Mouse (Mus musculus): Measurements from ENCODE around the gene Atf4. TPM values are rescaled to one million over a fixed set of nuclear protein-coding genes. Genes with fewer than 3 reads are reported as not detected.

Atf4 gene
- polyA plus RNA-seq, 1 experiment from 2014 or later: 112 TPM

GRCm38 (mm10) chr15:80250586-80250985 lies 4.4 kb upstream of the Atf4 start:
- Histone ChIP-seq H3K27me3 (no peaks in the 10 kb centered on the region), H3K27ac (no peak overlapping the region), H3K4me2 (no peak overlapping the region), H3K9ac (replicated peaks) (no peak overlapping the region), H3K36me3 (peaks cover 57% of the 10 kb centered on the region), H3K4me3 (replicated peaks) (no peak overlapping the region), H3K4me1 (replicated peaks) (peaks cover 30% of the 10 kb centered on the region), H3K9me3 (no peaks in the 10 kb centered on the region)
- 84% methylated on average over 6 of the region's 6 CpGs for WGBS
- ATAC-seq (ENCODE audit: insufficient number of reproducible peaks, insufficient read depth, low FRiP score, low TSS enrichment, low read depth): no peak

DNA sequence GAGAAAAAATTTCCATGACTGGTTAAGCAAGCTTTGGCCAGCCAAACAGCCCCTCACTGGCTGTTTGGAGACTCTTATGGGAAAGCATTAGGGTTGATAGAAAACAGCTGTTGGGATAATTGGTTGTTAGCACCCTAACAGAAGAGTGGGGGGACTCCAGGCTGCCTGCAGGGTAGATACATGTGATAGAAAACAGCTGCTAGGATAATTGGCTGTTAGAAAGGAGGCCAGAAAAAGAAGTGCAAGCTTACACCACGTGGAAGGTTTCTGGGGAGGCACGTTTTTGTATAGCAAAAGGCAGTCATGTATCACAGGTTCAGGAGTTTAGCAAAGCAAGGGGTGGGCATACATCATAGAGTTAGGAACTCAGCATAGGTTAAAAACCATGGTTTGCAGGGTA lies 1.5 kb upstream of the Atf4 start:
- Histone ChIP-seq H3K4me1 (replicated peaks) (peaks cover 51% of the 10 kb centered on the region), H3K36me3 (peaks cover 54% of the 10 kb centered on the region), H3K9ac (replicated peaks) (peak overlapping the region; percentile 40), H3K4me2 (peak overlapping the region; percentile 83), H3K9me3 (no peaks in the 10 kb centered on the region), H3K4me3 (replicated peaks) (0 out of 2 replicates have a peak overlapping the region, but pooled peaks have one; percentile 100), H3K27ac (peak overlapping the region; percentile 93), H3K27me3 (no peaks in the 10 kb centered on the region)
- WGBS: 11% methylated on average over 2 of the region's 2 CpGs
- no peak for ATAC-seq (ENCODE audit: insufficient number of reproducible peaks, insufficient read depth, low FRiP score, low TSS enrichment, low read depth)

GRCm38 (mm10) chr15:80254207-80254606 lies 777 bp upstream of the Atf4 start:
- Histone ChIP-seq H3K9me3 (no peaks in the 10 kb centered on the region), H3K27me3 (no peaks in the 10 kb centered on the region), H3K36me3 (peaks cover 53% of the 10 kb centered on the region), H3K4me1 (replicated peaks) (peaks cover 54% of the 10 kb centered on the region), H3K4me2 (peak overlapping the region; percentile 83), H3K9ac (replicated peaks) (peak overlapping the region; percentile 63), H3K27ac (peak overlapping the region; percentile 93), H3K4me3 (replicated peaks) (peak overlapping the region; percentile 100)
- no peak for ATAC-seq (ENCODE audit: insufficient number of reproducible peaks, insufficient read depth, low FRiP score, low TSS enrichment, low read depth)
- 33% methylated on average over 6 of the region's 6 CpGs for WGBS

DNA sequence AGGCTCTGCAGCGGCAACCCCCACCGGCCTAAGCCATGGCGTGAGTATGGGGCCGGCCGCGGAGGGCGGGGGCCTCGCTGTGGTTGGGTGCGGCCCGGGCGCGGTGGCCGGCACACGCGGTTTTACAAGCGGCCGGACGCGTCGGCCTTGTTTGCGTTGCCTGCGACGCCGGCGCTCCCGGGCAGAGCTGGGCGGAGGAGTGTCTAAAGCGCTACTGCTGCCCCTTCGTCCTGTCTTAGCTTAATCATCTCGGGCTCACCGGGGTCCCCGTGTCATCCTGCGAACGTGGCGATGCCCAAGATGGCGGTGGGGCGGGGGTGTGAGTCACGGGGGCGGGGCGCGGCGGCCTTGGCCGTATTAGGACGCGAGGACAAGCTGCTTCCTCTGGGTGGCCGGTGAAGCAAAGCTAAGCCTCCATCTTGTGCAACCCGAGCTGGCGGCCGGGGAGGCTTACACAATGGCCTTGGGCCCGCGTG lies 700 bp downstream of the Atf4 start:
- Histone ChIP-seq H3K4me3 (replicated peaks) (peak overlapping the region; percentile 100), H3K4me1 (replicated peaks) (peaks cover 54% of the 10 kb centered on the region), H3K9ac (replicated peaks) (peak overlapping the region; percentile 100), H3K27me3 (no peaks in the 10 kb centered on the region), H3K4me2 (peak overlapping the region; percentile 83), H3K9me3 (no peaks in the 10 kb centered on the region), H3K27ac (peak overlapping the region; percentile 98), H3K36me3 (peaks cover 53% of the 10 kb centered on the region)
- under 1% methylated on average over 51 of the region's 51 CpGs for WGBS
- ATAC-seq (ENCODE audit: insufficient number of reproducible peaks, insufficient read depth, low FRiP score, low TSS enrichment, low read depth): peak; percentile 17

- H3K4me3 ChIP-seq (replicated peaks): peak overlapping the region; percentile 100
- peak overlapping the region; percentile 100 for H3K9ac ChIP-seq (replicated peaks)
- no peaks in the 10 kb centered on the region for H3K9me3 ChIP-seq
- H3K27ac ChIP-seq: peak overlapping the region; percentile 98
- peaks cover 54% of the 10 kb centered on the region for H3K4me1 ChIP-seq (replicated peaks)
- peak overlapping the region; percentile 83 for H3K4me2 ChIP-seq
- no peak for ATAC-seq (ENCODE audit: insufficient number of reproducible peaks, insufficient read depth, low FRiP score, low TSS enrichment, low read depth)
- WGBS: 9% methylated on average over 16 of the region's 16 CpGs
- peaks cover 53% of the 10 kb centered on the region for H3K36me3 ChIP-seq
- no peaks in the 10 kb centered on the region for H3K27me3 ChIP-seq
These were observed 1.3 kb downstream of the Atf4 start for GRCm38 (mm10) chr15:80256242-80256641.

DNA sequence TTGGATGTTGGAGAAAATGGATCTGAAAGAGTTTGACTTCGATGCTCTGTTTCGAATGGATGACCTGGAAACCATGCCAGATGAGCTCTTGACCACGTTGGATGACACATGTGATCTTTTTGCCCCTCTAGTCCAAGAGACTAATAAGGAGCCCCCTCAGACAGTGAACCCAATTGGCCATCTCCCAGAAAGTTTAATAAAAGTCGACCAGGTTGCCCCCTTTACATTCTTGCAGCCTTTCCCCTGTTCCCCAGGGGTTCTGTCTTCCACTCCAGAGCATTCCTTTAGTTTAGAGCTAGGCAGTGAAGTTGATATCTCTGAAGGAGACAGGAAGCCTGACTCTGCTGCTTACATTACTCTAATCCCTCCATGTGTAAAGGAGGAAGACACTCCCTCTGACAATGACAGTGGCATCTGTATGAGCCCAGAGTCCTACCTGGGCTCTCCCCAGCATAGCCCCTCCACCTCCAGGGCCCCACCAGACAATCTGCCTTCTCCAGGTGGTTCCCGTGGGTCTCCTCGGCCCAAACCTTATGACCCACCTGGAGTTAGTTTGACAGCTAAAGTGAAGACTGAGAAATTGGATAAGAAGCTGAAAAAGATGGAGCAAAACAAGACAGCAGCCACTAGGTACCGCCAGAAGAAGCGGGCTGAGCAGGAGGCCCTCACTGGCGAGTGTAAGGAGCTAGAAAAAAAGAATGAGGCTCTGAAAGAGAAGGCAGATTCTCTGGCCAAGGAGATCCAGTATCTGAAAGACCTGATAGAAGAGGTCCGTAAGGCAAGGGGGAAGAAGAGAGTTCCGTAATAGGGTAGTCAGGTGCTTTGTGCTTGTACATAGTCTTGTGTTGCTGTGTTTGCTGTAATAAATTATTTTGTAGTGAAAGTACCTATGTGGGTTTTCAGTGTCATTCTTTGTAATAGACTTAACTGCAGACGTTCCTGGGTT lies 1.9 kb downstream of the Atf4 start:
- Histone ChIP-seq H3K27ac (peak overlapping the region; percentile 98), H3K4me2 (peak overlapping the region; percentile 83), H3K4me3 (replicated peaks) (peak overlapping the region; percentile 100), H3K36me3 (peaks cover 51% of the 10 kb centered on the region), H3K4me1 (replicated peaks) (peaks cover 51% of the 10 kb centered on the region), H3K9ac (replicated peaks) (peak overlapping the region; percentile 100), H3K27me3 (no peaks in the 10 kb centered on the region), H3K9me3 (no peaks in the 10 kb centered on the region)
- 72% methylated on average over 12 of the region's 12 CpGs for WGBS
- ATAC-seq (ENCODE audit: insufficient number of reproducible peaks, insufficient read depth, low FRiP score, low TSS enrichment, low read depth): no peak

DNA sequence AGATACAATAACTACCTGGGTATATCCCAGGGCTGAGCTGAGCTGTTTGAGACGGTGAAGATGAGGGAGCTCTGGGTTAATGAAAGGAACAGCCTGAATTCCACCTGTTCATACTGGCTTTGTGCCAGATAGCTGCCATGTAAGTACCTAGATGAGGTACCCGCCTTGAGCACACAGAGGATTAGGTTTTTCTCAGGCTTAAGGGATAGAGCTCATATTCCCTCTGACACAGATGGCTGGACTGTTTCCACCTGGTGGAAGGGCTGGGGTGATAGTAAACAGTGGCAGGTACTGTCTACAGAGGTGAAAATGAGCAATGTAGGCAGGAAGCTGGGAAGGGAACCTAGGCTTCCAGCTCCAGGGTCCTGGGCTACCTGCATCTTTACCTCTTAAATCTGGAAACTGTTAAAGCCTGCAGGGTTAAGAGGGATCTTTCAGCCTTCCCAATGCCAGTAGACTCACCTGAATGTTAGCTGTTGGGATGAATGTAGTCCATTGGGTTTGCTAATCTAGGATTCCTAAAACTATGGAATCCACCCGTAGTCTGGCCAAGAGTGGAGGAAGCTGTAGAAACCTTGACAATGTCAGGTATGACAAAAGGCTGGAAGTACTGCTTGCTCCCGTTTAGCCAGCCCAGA lies 2.7 kb downstream of the Atf4 start:
- peak overlapping the region; percentile 100; the same call in 1 of the 2 replicates for H3K4me3 ChIP-seq (replicated peaks)
- no peaks in the 10 kb centered on the region for H3K9me3 ChIP-seq
- H3K27ac ChIP-seq: peak overlapping the region; percentile 75
- H3K27me3 ChIP-seq: no peaks in the 10 kb centered on the region
- peaks cover 43% of the 10 kb centered on the region for H3K4me1 ChIP-seq (replicated peaks)
- no peak for ATAC-seq (ENCODE audit: insufficient number of reproducible peaks, insufficient read depth, low FRiP score, low TSS enrichment, low read depth)
- no peak overlapping the region for H3K9ac ChIP-seq (replicated peaks)
- peak overlapping the region; percentile 83 for H3K4me2 ChIP-seq
- 29% methylated on average over 4 of the region's 4 CpGs for WGBS
- peaks cover 51% of the 10 kb centered on the region for H3K36me3 ChIP-seq

DNA sequence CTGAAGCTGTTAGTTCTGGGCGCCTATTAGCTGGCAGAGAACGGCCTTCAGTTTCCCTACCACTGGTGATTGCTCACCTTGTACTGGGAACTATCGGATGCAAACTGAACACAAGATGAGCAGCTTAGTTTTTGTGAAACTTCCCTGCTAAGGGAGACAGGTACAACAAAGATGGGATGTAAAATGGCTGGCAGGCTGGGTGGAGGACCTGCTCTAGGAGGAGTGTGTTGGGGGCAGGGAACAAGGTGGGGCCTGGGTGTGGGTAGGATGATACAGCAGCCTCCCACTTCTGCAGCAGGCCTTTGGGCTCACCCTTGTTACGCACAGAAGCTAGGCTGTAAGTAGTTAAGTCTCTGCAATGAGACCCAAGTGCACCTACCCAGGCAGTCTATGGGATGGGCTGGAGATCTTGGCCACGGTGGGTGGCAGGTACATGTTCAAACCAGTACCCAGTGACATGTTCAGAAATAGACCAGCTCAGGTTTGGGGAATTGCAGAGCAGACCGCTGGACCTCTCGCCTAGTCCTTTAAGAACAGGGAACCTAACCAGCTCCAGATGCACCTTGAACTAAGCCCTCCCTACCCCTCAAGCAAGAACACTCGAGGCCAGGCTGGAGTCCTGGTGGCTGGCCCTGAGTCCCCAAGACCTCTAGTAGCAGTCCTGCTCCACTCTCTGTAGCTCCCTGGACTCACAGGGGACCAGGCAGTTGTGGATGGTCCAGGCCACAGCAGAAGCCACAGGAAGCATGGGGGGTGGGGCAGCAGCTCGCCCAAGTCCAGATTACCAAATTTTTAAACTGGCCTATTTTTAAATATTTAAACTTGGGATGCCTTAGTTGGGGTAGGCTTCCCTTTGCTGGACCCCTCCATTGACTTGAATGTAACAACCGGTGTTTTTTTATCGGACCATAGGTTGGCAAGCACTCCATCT lies 3.5 kb downstream of the Atf4 start:
- peak overlapping the region; percentile 83 for H3K4me2 ChIP-seq
- peaks cover 51% of the 10 kb centered on the region for H3K36me3 ChIP-seq
- H3K27ac ChIP-seq: peak overlapping the region; percentile 75
- H3K9ac ChIP-seq (replicated peaks): 0 out of 2 replicates have a peak overlapping the region, but pooled peaks have one; percentile 2
- ATAC-seq (ENCODE audit: insufficient number of reproducible peaks, insufficient read depth, low FRiP score, low TSS enrichment, low read depth): no peak
- 49% methylated on average over 11 of the region's 11 CpGs for WGBS
- H3K4me1 ChIP-seq (replicated peaks): peaks cover 43% of the 10 kb centered on the region
- H3K9me3 ChIP-seq: no peaks in the 10 kb centered on the region
- H3K27me3 ChIP-seq: no peaks in the 10 kb centered on the region
- no peak overlapping the region for H3K4me3 ChIP-seq (replicated peaks)

DNA sequence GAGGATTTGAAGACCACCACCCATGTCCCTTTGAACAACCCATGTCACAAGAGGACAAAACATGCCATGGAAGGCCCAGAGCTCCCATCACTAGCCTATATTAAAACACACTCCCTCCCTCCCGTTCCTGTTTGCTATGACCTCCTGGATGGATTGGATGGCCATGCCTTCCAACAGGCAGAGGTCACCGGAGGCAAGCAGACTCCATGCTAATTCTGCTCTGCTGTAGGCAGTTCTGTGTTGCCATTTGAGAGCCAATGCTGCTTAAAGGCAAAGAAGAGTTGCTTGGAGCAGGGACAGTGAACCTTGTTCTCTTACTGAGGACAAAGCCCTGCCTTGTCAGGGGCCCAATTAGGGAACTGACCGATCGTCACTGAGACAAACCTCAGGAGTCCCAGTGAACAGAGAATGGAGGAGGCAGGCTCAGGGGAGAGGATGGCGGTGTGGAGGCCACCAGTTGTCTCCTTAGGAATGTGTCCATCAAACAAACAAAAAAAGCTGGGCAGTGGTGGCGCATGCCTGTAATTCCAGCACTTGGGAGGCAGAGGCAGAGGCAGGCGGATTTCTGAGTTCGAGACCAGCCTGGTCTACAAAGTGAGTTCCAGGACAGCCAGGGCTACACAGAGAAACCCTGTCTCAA lies 4.5 kb downstream of the Atf4 start:
- no peak for ATAC-seq (ENCODE audit: insufficient number of reproducible peaks, insufficient read depth, low FRiP score, low TSS enrichment, low read depth)
- Histone ChIP-seq H3K27ac (peak overlapping the region; percentile 75), H3K4me2 (no peak overlapping the region), H3K9ac (replicated peaks) (0 out of 2 replicates have a peak overlapping the region, but pooled peaks have one; percentile 13), H3K27me3 (no peaks in the 10 kb centered on the region), H3K4me1 (replicated peaks) (peaks cover 33% of the 10 kb centered on the region), H3K9me3 (no peaks in the 10 kb centered on the region), H3K4me3 (replicated peaks) (no peak overlapping the region), H3K36me3 (peaks cover 51% of the 10 kb centered on the region)
- 85% methylated on average over 8 of the region's 8 CpGs for WGBS

DNA sequence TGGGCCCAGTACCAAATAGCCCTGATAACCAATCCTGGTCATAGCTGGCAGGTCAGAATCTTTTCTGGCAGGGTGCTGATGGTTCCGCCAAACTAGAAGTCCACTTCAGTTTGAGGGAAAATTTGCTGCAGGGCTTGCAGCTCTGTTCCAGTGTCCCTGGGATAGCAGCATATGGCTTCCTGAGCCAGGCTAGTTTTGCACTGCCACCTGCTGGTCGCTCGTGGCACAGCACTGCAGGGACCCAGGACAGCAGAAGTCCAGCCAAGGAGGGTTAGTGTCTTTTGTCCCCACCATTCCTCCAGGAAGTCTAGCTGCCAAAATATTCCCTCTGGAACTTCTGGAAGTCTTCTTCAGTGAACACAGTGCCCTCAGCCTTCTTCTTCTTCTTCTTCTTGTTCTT lies 5.7 kb downstream of the Atf4 start:
- Histone ChIP-seq H3K4me2 (no peak overlapping the region), H3K27ac (no peak overlapping the region; the same call in 1 of the 2 replicates), H3K4me1 (replicated peaks) (peaks cover 32% of the 10 kb centered on the region), H3K36me3 (peaks cover 51% of the 10 kb centered on the region), H3K4me3 (replicated peaks) (no peak overlapping the region), H3K9me3 (no peaks in the 10 kb centered on the region), H3K27me3 (no peaks in the 10 kb centered on the region), H3K9ac (replicated peaks) (no peak overlapping the region; the same call in 1 of the 2 replicates)
- no peak for ATAC-seq (ENCODE audit: insufficient number of reproducible peaks, insufficient read depth, low FRiP score, low TSS enrichment, low read depth)
- WGBS: 9% methylated on average over 3 of the region's 3 CpGs

Measured in limb, embryonic 12.5 days (tissue).